Mouse (Mus musculus): Measurements from ENCODE around the gene Foxp1. TPM values are rescaled to one million over a fixed set of nuclear protein-coding genes. Genes with fewer than 3 reads are reported as not detected.

Gene Foxp1
- total RNA-seq, 1 experiment from 2014 or later = 110 TPM

- ATAC-seq (replicated peaks in 1 of 2; ENCODE audit: insufficient read depth in 1 of 2, low FRiP score in 2 of 2, low TSS enrichment in 1 of 2, low read depth in 1 of 2, poor library complexity in 2 of 2, severe bottlenecking in 2 of 2) = peak; percentile 35 to 55
These were observed 261.4 kb downstream of the Foxp1 start for GRCm38 (mm10) chr6:99260941-99261736.

- no peak for ATAC-seq (replicated peaks in 1 of 2; ENCODE audit: insufficient read depth in 1 of 2, low FRiP score in 2 of 2, low TSS enrichment in 1 of 2, low read depth in 1 of 2, poor library complexity in 2 of 2, severe bottlenecking in 2 of 2)
These were observed 264.2 kb downstream of the Foxp1 start for GRCm38 (mm10) chr6:99258346-99258745.

GRCm38 (mm10) chr6:99257676-99258075 lies 264.8 kb downstream of the Foxp1 start:
- no peak for ATAC-seq (replicated peaks in 1 of 2; ENCODE audit: insufficient read depth in 1 of 2, low FRiP score in 2 of 2, low TSS enrichment in 1 of 2, low read depth in 1 of 2, poor library complexity in 2 of 2, severe bottlenecking in 2 of 2)

- ATAC-seq (replicated peaks in 1 of 2; ENCODE audit: insufficient read depth in 1 of 2, low FRiP score in 2 of 2, low TSS enrichment in 1 of 2, low read depth in 1 of 2, poor library complexity in 2 of 2, severe bottlenecking in 2 of 2) = no peak
These were observed 269.2 kb downstream of the Foxp1 start for GRCm38 (mm10) chr6:99253331-99253730.

GRCm38 (mm10) chr6:99252816-99253215 lies 269.7 kb downstream of the Foxp1 start:
- no peak for ATAC-seq (replicated peaks in 1 of 2; ENCODE audit: insufficient read depth in 1 of 2, low FRiP score in 2 of 2, low TSS enrichment in 1 of 2, low read depth in 1 of 2, poor library complexity in 2 of 2, severe bottlenecking in 2 of 2)

DNA sequence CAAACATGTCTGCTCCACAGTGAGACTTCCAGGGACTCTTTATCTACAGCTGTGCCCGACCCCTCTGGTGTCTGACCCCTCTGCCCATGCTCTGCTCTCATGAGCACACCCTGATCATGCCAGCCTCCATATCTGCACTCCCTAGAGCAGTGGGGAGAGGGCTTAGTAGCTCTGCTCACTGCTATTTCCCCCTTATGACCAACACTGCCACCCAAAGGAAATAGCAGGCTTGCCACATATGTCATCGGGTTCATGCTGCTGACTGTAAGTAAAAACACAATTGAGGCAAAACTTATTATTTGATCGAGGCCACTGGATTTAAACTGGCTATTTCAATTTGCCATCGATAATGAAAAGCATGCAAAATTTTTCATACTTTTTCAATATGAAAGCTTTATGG lies 270.6 kb downstream of the Foxp1 start:
- ATAC-seq (replicated peaks in 1 of 2; ENCODE audit: insufficient read depth in 1 of 2, low FRiP score in 2 of 2, low TSS enrichment in 1 of 2, low read depth in 1 of 2, poor library complexity in 2 of 2, severe bottlenecking in 2 of 2) = peak; percentile 51 to 56; a peak in 2 of 4 replicates

DNA sequence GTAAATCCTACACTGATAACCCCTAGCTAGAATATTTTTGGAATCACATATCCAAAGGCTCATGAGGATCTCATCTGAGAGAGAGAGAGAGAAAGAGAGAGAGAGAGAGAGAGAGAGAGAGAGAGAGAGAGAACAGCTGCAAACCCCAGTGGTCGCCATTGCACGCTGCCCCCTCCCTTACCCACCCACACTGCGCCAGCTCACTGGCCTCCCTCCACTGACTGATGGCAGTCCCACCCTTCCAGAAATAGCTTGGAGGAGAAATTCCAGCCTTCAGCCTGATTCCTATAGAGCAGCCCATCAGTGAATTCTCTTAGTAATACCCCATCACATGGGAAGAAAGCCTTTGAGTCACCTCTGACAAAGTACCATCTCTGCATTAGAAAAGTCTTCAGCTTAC lies 271.3 kb downstream of the Foxp1 start:
- ATAC-seq (replicated peaks in 1 of 2; ENCODE audit: insufficient read depth in 1 of 2, low FRiP score in 2 of 2, low TSS enrichment in 1 of 2, low read depth in 1 of 2, poor library complexity in 2 of 2, severe bottlenecking in 2 of 2) = no peak

- no peak for ATAC-seq (replicated peaks in 1 of 2; ENCODE audit: insufficient read depth in 1 of 2, low FRiP score in 2 of 2, low TSS enrichment in 1 of 2, low read depth in 1 of 2, poor library complexity in 2 of 2, severe bottlenecking in 2 of 2)
These were observed 273.0 kb downstream of the Foxp1 start for GRCm38 (mm10) chr6:99249496-99250030.

- ATAC-seq (replicated peaks in 1 of 2; ENCODE audit: insufficient read depth in 1 of 2, low FRiP score in 2 of 2, low TSS enrichment in 1 of 2, low read depth in 1 of 2, poor library complexity in 2 of 2, severe bottlenecking in 2 of 2) = peak; percentile 60 to 76
These were observed 274.1 kb downstream of the Foxp1 start for GRCm38 (mm10) chr6:99248396-99248795.

DNA sequence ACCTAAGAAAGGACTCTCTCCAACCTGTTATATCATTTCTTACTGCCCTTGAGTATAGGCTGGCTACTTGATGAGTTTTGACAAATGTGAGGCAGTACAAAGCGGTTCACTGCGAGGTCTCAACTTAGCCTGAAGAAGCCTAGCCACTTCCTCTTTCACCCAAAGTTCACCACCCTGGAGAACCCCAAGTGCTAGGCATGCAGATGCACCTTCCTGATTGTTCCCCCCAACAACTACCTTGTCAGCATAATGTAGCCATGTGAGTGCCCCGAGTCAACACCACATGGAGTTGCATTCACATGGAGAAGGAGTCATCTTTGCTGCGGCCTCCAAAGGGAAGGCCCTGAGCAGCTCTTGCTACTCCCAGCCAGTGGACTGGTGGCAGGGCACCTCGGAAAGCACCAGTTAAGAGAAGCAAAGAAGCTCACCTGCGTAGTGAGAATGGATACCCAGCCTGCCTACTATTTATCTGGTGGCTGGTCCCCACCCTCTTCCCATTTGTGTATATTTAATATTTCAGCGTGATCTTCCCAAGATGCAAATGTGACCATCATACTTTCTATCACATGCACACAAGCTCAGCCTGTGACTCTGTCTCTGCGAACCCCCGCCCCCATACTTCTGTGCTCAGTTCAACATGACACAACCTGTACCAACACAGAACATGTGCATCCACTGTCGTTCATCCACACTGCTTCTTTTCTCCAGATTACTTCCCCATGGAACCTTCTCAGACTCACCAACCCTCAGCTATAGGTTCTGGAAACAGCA lies 280.7 kb downstream of the Foxp1 start:
- peak; percentile 94 to 95 for ATAC-seq (replicated peaks in 1 of 2; ENCODE audit: insufficient read depth in 1 of 2, low FRiP score in 2 of 2, low TSS enrichment in 1 of 2, low read depth in 1 of 2, poor library complexity in 2 of 2, severe bottlenecking in 2 of 2)

- no peak for ATAC-seq (replicated peaks in 1 of 2; ENCODE audit: insufficient read depth in 1 of 2, low FRiP score in 2 of 2, low TSS enrichment in 1 of 2, low read depth in 1 of 2, poor library complexity in 2 of 2, severe bottlenecking in 2 of 2)
These were observed 281.8 kb downstream of the Foxp1 start for GRCm38 (mm10) chr6:99240764-99241163.

DNA sequence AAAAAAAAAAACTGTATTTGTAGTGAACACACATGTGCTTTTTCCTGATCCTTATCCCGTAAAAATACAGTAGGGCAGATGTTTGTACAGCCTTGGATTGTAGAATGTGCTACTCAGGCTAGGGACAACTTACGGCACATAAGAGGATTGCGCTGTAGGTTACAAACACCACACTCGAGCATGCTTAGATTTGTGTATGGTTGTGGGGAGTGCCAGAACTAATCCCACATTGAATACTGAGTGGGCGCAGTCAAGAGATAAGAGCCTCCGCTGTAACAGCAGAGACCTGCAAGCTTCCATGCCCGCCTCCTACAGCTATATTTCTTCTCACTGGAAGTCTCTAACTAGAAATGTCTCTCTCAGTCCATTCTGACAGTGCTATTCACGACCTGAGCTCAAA lies 286.9 kb downstream of the Foxp1 start:
- no peak for ATAC-seq (replicated peaks in 1 of 2; ENCODE audit: insufficient read depth in 1 of 2, low FRiP score in 2 of 2, low TSS enrichment in 1 of 2, low read depth in 1 of 2, poor library complexity in 2 of 2, severe bottlenecking in 2 of 2)

DNA sequence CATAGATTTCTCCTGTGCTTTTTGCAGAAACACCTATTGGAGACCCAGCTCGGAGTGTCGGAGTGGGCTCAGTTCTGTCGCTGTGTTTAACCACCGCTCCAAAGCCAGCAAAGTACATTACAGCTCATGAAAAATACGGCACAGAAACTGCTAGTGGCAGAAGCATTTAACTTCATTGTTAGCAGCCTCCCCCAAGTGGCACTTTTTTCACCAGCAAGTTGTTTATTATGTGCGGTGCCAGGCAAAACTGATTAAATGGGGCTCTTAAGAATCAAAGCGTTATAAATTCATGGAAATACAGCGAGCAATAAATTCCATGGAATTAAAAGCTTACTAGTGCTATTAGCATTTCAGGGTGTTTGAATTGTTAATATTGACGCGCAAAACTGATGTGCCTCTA lies 289.1 kb downstream of the Foxp1 start:
- no peak for ATAC-seq (replicated peaks in 1 of 2; ENCODE audit: insufficient read depth in 1 of 2, low FRiP score in 2 of 2, low TSS enrichment in 1 of 2, low read depth in 1 of 2, poor library complexity in 2 of 2, severe bottlenecking in 2 of 2)

DNA sequence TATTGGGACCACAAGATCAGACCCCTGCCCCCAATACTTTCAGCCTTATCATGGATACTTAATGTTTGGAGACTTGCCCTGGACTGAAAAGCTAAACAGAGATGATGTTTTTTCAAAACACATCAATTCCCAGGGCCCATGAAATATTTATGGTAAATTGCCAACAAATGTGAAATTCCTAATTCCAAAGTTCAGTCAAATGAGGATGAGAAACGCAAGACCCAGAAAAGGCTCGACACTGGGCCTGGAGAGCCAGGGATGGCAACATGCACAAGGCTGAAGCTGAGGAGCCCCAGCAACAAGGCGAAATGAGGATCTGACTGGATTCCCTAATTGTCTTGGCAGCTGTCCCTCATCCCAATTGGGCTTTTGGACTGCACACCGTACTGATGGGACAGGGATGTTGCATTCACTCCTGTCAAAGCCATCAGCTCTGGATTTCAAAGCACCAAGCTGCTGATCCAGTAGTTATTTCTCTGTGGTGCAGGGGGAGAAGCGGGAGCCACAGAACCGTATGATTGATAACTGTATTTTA lies 294.1 kb downstream of the Foxp1 start:
- no peak for ATAC-seq (replicated peaks in 1 of 2; ENCODE audit: insufficient read depth in 1 of 2, low FRiP score in 2 of 2, low TSS enrichment in 1 of 2, low read depth in 1 of 2, poor library complexity in 2 of 2, severe bottlenecking in 2 of 2)

GRCm38 (mm10) chr6:99221147-99221546 lies 301.4 kb downstream of the Foxp1 start:
- ATAC-seq (replicated peaks in 1 of 2; ENCODE audit: insufficient read depth in 1 of 2, low FRiP score in 2 of 2, low TSS enrichment in 1 of 2, low read depth in 1 of 2, poor library complexity in 2 of 2, severe bottlenecking in 2 of 2) = no peak

DNA sequence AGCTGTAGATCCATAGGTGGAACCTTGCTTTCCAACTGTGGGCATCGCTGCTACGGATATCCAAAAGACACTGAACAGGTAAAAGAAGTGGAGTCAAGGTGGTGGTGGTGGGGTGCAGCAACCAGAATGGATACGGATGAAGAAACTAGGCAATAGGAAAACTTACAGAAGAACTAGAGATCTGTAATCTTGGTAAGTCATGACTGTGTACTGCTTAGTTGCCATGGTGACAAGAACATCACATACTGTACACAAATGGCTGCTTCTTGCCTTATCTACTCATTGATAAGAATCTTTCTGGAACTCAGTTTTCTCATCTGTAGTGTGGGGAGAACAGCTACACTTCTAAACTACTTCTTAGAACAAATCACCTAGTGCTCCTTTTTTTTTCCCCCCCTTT lies 302.0 kb downstream of the Foxp1 start:
- no peak for ATAC-seq (replicated peaks in 1 of 2; ENCODE audit: insufficient read depth in 1 of 2, low FRiP score in 2 of 2, low TSS enrichment in 1 of 2, low read depth in 1 of 2, poor library complexity in 2 of 2, severe bottlenecking in 2 of 2)

DNA sequence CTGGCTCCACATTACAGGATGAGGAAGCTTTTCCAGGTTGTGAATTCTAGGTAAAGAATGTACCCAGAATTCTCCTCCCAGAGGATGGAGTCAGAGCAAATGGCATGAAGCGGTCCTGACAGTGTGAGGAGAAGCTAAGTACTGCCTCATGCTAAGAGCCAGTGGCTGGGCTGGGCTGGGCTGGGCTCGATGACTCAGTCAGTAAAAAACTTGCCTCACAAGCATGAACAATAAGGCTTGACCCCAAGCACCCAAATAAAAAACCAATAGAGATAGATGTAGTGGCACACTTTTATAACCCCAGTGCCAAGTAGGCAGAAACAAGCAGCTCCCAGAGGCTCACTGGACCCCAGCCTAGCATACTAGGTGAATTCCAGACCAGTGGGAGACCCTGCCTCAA lies 304.7 kb downstream of the Foxp1 start:
- no peak for ATAC-seq (replicated peaks in 1 of 2; ENCODE audit: insufficient read depth in 1 of 2, low FRiP score in 2 of 2, low TSS enrichment in 1 of 2, low read depth in 1 of 2, poor library complexity in 2 of 2, severe bottlenecking in 2 of 2)

GRCm38 (mm10) chr6:99217155-99217554 lies 305.4 kb downstream of the Foxp1 start:
- no peak for ATAC-seq (replicated peaks in 1 of 2; ENCODE audit: insufficient read depth in 1 of 2, low FRiP score in 2 of 2, low TSS enrichment in 1 of 2, low read depth in 1 of 2, poor library complexity in 2 of 2, severe bottlenecking in 2 of 2)

Data from hematopoietic stem cell, adult 5-6 weeks (primary cell).